Mouse (Mus musculus): ENCODE results near the gene Rabepk. TPM values are rescaled to one million over a fixed set of nuclear protein-coding genes. Genes with fewer than 3 reads are reported as not detected.

The Rabepk gene
- total and polyA plus RNA-seq, 3 experiments: 62.1 to 88.4 (median 68.8) TPM

GRCm38 (mm10) chr2:34828026-34828425, 28.3 kb upstream of the Rabepk start:
- Histone ChIP-seq H3K4me1 (ENCODE audit: control insufficient read depth in 1 of 2, insufficient read depth in 2 of 2) (peaks cover 0 to 20% of the 10 kb centered on the region in 2 experiments; a peak in 3 of 4 replicates), H3K4me3 (replicated peaks in 1 of 3; ENCODE audit: low read depth in 2 of 3, low read length in 2 of 3, poor library complexity in 1 of 3) (no peak overlapping the region), H3K36me3 (replicated peaks in 1 of 2; ENCODE audit: control insufficient read depth in 1 of 2, insufficient read depth in 1 of 2, low read length in 1 of 2) (peaks cover 0 to 12% of the 10 kb centered on the region in 2 experiments), H3K27me3 (replicated peaks) (no peaks in the 10 kb centered on the region), H3K9me3 (replicated peaks; ENCODE audit: low read length) (peaks cover 5% of the 10 kb centered on the region), H3K9ac (ENCODE audit: insufficient read depth, low read depth) (no peak overlapping the region), H3K27ac (ENCODE audit: insufficient read depth, low read depth) (no peak overlapping the region), H3K79me2 (replicated peaks; ENCODE audit: control insufficient read depth, extremely low read depth, insufficient read depth, poor library complexity, severe bottlenecking) (peaks cover 24% of the 10 kb centered on the region), H3K4me2 (ENCODE audit: insufficient read depth, low read depth, poor library complexity, severe bottlenecking) (no peak overlapping the region)
- dilution Hi-C loops (cut with MboI; ENCODE audit: extremely low pct_ligation_motif_present, extremely low pct_unique_long_range_greater_than_20kb, low sequenced_read_pairs): no loop called here
- no peak for TF ChIP-seq NELFE (IDR thresholded peaks at IDR 0.05; ENCODE audit: low read depth, low read length)
- no peak for TF ChIP-seq TCF12 (IDR thresholded peaks at IDR 0.05; ENCODE audit: low read depth, low read length)
- no peak for TF ChIP-seq CHD1 (IDR thresholded peaks at IDR 0.05; ENCODE audit: low read depth, low read length)
- no peak for TF ChIP-seq CTCF (conservative IDR thresholded peaks at IDR 0.05 in 1 of 2, IDR thresholded peaks at IDR 0.05 in 1 of 2; ENCODE audit: low read depth in 2 of 2, low read length in 2 of 2)
- no peak for TF ChIP-seq KAT2A (IDR thresholded peaks at IDR 0.05; ENCODE audit: insufficient replicate concordance, low read length)
- TF ChIP-seq SIN3A (IDR thresholded peaks at IDR 0.05; ENCODE audit: low read length): no peak
- no peak for TF ChIP-seq NRF1 (IDR thresholded peaks at IDR 0.05; ENCODE audit: low read depth, low read length)
- TF ChIP-seq ZKSCAN1 (IDR thresholded peaks at IDR 0.05; ENCODE audit: borderline replicate concordance, low read depth, low read length): no peak
- TF ChIP-seq HCFC1 (IDR thresholded peaks at IDR 0.05; ENCODE audit: low read depth, low read length): no peak
- no peak for TF ChIP-seq MXI1 (IDR thresholded peaks at IDR 0.05; ENCODE audit: low read depth, low read length)
- no peak for TF ChIP-seq RCOR1 (conservative IDR thresholded peaks at IDR 0.05; ENCODE audit: low read depth, low read length)
- TF ChIP-seq RAD21 (IDR thresholded peaks at IDR 0.05; ENCODE audit: low read depth, low read length): no peak
- TF ChIP-seq CHD2 (IDR thresholded peaks at IDR 0.05; ENCODE audit: low read length): no peak
- no peak for TF ChIP-seq JUND (conservative IDR thresholded peaks at IDR 0.05; ENCODE audit: low read depth, low read length)
- TF ChIP-seq MYC (IDR thresholded peaks at IDR 0.05; ENCODE audit: low read depth, low read length): no peak
- DNase-seq (ENCODE audit: extremely low read depth): no peak
- in situ Hi-C loops (cut with MboI; ENCODE audit: low pct_ligation_motif_present, low pct_unique_long_range_greater_than_20kb, low sequenced_read_pairs): no loop called here

GRCm38 (mm10) chr2:34827591-34827990, 27.9 kb upstream of the Rabepk start:
- in situ Hi-C loops (cut with MboI; ENCODE audit: low pct_ligation_motif_present, low pct_unique_long_range_greater_than_20kb, low sequenced_read_pairs) (no loop called here), dilution Hi-C loops (cut with MboI; ENCODE audit: extremely low pct_ligation_motif_present, extremely low pct_unique_long_range_greater_than_20kb, low sequenced_read_pairs) (no loop called here)
- no peak for DNase-seq (ENCODE audit: extremely low read depth)
- H3K9ac ChIP-seq (ENCODE audit: insufficient read depth, low read depth): no peak overlapping the region
- peaks cover 0 to 20% of the 10 kb centered on the region in 2 experiments; a peak in 3 of 4 replicates for H3K4me1 ChIP-seq (ENCODE audit: control insufficient read depth in 1 of 2, insufficient read depth in 2 of 2)
- no peaks in the 10 kb centered on the region for H3K27me3 ChIP-seq (replicated peaks)
- peaks cover 24% of the 10 kb centered on the region for H3K79me2 ChIP-seq (replicated peaks; ENCODE audit: control insufficient read depth, extremely low read depth, insufficient read depth, poor library complexity, severe bottlenecking)
- no peak overlapping the region for H3K4me3 ChIP-seq (replicated peaks in 1 of 3; ENCODE audit: low read depth in 2 of 3, low read length in 2 of 3, poor library complexity in 1 of 3)
- peaks cover 1 to 14% of the 10 kb centered on the region in 2 experiments for H3K36me3 ChIP-seq (replicated peaks in 1 of 2; ENCODE audit: control insufficient read depth in 1 of 2, insufficient read depth in 1 of 2, low read length in 1 of 2)
- no peak overlapping the region for H3K27ac ChIP-seq (ENCODE audit: insufficient read depth, low read depth)
- TF ChIP-seq RAD21 (IDR thresholded peaks at IDR 0.05; ENCODE audit: low read depth, low read length) (no peak), MAFK (IDR thresholded peaks at IDR 0.05; ENCODE audit: insufficient replicate concordance, low read length) (no peak), KAT2A (IDR thresholded peaks at IDR 0.05; ENCODE audit: insufficient replicate concordance, low read length) (no peak), EP300 (IDR thresholded peaks at IDR 0.05; ENCODE audit: low read length) (no peak), GABPA (IDR thresholded peaks at IDR 0.05; ENCODE audit: insufficient replicate concordance, low read depth, low read length) (no peak), CTCF (conservative IDR thresholded peaks at IDR 0.05 in 1 of 2, IDR thresholded peaks at IDR 0.05 in 1 of 2; ENCODE audit: low read depth in 2 of 2, low read length in 2 of 2) (no peak), MAZ (IDR thresholded peaks at IDR 0.05; ENCODE audit: low read depth, low read length) (no peak), POLR2A (IDR thresholded peaks at IDR 0.05; ENCODE audit: low read depth, low read length) (no peak), IRF4 (IDR thresholded peaks at IDR 0.05; ENCODE audit: low read depth, low read length) (no peak), RCOR1 (conservative IDR thresholded peaks at IDR 0.05; ENCODE audit: low read depth, low read length) (no peak), NELFE (IDR thresholded peaks at IDR 0.05; ENCODE audit: low read depth, low read length) (no peak), SIN3A (IDR thresholded peaks at IDR 0.05; ENCODE audit: low read length) (no peak), USF1 (IDR thresholded peaks at IDR 0.05; ENCODE audit: low read depth, low read length) (no peak), ETS1 (conservative IDR thresholded peaks at IDR 0.05; ENCODE audit: low read depth, low read length) (no peak), ZMIZ1 (IDR thresholded peaks at IDR 0.05; ENCODE audit: low read depth, low read length) (no peak), ELF1 (IDR thresholded peaks at IDR 0.05; ENCODE audit: low read depth, low read length) (no peak), CHD2 (IDR thresholded peaks at IDR 0.05; ENCODE audit: low read length) (no peak), ZNF384 (IDR thresholded peaks at IDR 0.05; ENCODE audit: low read depth, low read length) (no peak), PAX5 (IDR thresholded peaks at IDR 0.05; ENCODE audit: low read length) (no peak), USF2 (conservative IDR thresholded peaks at IDR 0.05; ENCODE audit: low read depth, low read length) (no peak)
- H3K4me2 ChIP-seq (ENCODE audit: insufficient read depth, low read depth, poor library complexity, severe bottlenecking): no peak overlapping the region
- H3K9me3 ChIP-seq (replicated peaks; ENCODE audit: low read length): peaks cover 5% of the 10 kb centered on the region

Measured in CH12.LX (cell line).